Mouse (Mus musculus) liver, postnatal 0 days (tissue): Measurements from ENCODE around the gene Efnb2. TPM values are rescaled to one million over a fixed set of nuclear protein-coding genes. Genes with fewer than 3 reads are reported as not detected.

Experiments used
- ATAC-seq: fragments of 200-750 bp; cut with Nextera tagmentation; 2 replicates; pipeline ENCODE4 v1.8.0; 2017; ENCODE audit warnings: mild to moderate bottlenecking, moderate library complexity
- DNase-seq: peaks from one replicate; pipeline ENCODE4 v3.0.0-alpha.2; 2016
- H3K27ac ChIP-seq: fragments of 300-500 bp; sonication (generic); 2 replicates; pipeline ENCODE4 v1.5.1; 2014; ENCODE audit warnings: antibody characterized with exemption, moderate library complexity, mild to moderate bottlenecking, low read depth
- H3K27me3 ChIP-seq: fragments of 300-500 bp; sonication (generic); 2 replicates; pipeline ENCODE4 v1.6.1; 2014; ENCODE audit warnings: low read length, control low read depth, mixed read lengths; ENCODE audit not compliant: insufficient read depth
- H3K36me3 ChIP-seq: fragments of 300-500 bp; sonication (generic); replicated peaks from 2 replicates; pipeline ENCODE4 v1.6.1; 2014; ENCODE audit warnings: mild to moderate bottlenecking, control low read depth, low read length, moderate library complexity, mixed read lengths; ENCODE audit not compliant: insufficient read depth
- H3K4me1 ChIP-seq: fragments of 300-500 bp; sonication (generic); 2 replicates; pipeline ENCODE4 v1.6.1; 2014; ENCODE audit warnings: antibody characterized with exemption, mild to moderate bottlenecking, control low read depth; ENCODE audit not compliant: insufficient read depth
- H3K4me2 ChIP-seq: fragments of 300-500 bp; sonication (generic); 2 replicates; pipeline ENCODE4 v1.6.1; 2014; ENCODE audit warnings: low read depth, mild to moderate bottlenecking, low read length, moderate library complexity, mixed read lengths
- H3K4me3 ChIP-seq: fragments of 300-500 bp; sonication (generic); 2 replicates; pipeline ENCODE4 v1.5.1; 2014; ENCODE audit warnings: low read depth, low read length
- H3K9ac ChIP-seq: fragments of 300-500 bp; sonication (generic); replicated peaks from 2 replicates; pipeline ENCODE4 v1.6.1; 2014; ENCODE audit warnings: mild to moderate bottlenecking, moderate library complexity
- H3K9me3 ChIP-seq: fragments of 300-500 bp; sonication (generic); 2 replicates; pipeline ENCODE4 v1.6.1; 2016; ENCODE audit warnings: mild to moderate bottlenecking, control low read depth, low read length, mixed read lengths
- CTCF ChIP-seq: sonication (generic); IDR thresholded peaks from 2 replicates; pipeline ENCODE4 v1.5.1; 2016; ENCODE audit warnings: antibody characterized with exemption, low read depth
- EP300 ChIP-seq: IDR thresholded peaks from 2 replicates; pipeline ENCODE4 v1.6.1; 2016; ENCODE audit warnings: antibody characterized with exemption, low read depth, mild to moderate bottlenecking
- WGBS: fragments of 180-500 bp; shearing (Covaris S2); extraction: QIAGEN DNeasy Blood & Tissue Kit; methylation state at CpG from one replicate; pipeline ENCODE4 v1.1.7; 2014; ENCODE audit not compliant: insufficient replicate concordance; 5-methylcytosine and 5-hydroxymethylcytosine counted together
- polyA plus RNA-seq: library from polyadenylated mRNA; unstranded; fragments of >200 nt; fragmentation: Nextera tagmentation; extraction: Ambion mirVana; gene quantifications from 2 replicates; pipeline ENCODE4 v1.2.1, GENCODE M21; 2015

The Efnb2 gene
- polyA plus RNA-seq, 1 experiment from 2014 or later = 1.0 TPM

DNA sequence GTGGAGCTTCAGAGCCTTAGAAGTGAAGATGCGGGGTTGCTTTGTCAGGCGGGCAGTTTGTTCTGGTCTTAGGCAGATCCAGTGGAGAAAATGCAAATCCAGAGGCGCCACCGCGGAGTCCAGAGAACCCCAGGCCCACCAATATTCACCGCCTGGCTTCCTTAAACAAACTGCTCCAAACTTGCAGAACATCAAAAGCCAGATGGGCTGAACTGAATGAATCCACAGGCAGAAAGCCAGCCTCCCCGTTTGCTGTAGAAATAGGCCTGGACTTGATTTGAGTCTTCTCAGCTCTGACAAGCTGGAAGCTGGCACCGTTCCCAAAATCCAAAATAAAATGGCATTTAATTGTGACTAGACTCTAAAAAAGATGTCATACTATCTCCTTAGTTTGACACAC, 11.1 kb downstream of the Efnb2 start:
- Histone ChIP-seq H3K27me3 (no peaks in the 10 kb centered on the region), H3K9me3 (no peaks in the 10 kb centered on the region), H3K4me1 (no peaks in the 10 kb centered on the region), H3K4me3 (no peak overlapping the region), H3K36me3 (no peaks in the 10 kb centered on the region), H3K9ac (no peak overlapping the region), H3K4me2 (no peak overlapping the region), H3K27ac (no peak overlapping the region)
- no peak for DNase-seq
- TF ChIP-seq CTCF (no peak), EP300 (no peak)
- ATAC-seq = no peak
- WGBS = 76% methylated on average over 8 of the region's 8 CpGs

DNA sequence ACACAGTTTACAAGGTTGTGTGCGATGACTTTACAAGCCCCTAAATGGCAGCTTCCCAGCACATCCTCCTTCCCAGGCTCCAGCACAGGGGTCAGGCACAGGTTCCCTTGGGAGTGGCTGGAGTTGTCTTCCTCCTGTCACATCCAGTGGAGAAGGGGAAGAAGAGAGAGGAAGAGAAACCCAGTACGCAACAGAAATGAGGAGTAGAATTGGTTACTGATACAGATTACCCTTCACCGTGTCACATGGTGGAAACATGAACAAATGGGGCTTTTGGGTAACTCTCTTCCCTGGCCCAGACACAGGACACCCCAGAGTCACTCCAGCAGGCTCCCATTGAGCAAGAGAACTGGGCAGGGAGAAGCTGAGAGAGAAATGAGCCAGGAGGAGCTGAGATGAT, 11.5 kb downstream of the Efnb2 start:
- TF ChIP-seq EP300 (no peak), CTCF (no peak)
- Histone ChIP-seq H3K4me3 (no peak overlapping the region), H3K27me3 (no peaks in the 10 kb centered on the region), H3K4me1 (no peaks in the 10 kb centered on the region), H3K9me3 (no peaks in the 10 kb centered on the region), H3K27ac (no peak overlapping the region), H3K4me2 (no peak overlapping the region), H3K36me3 (no peaks in the 10 kb centered on the region), H3K9ac (no peak overlapping the region)
- DNase-seq (no peak), ATAC-seq (no peak)
- WGBS = 75% methylated on average over 3 of the region's 3 CpGs

DNA sequence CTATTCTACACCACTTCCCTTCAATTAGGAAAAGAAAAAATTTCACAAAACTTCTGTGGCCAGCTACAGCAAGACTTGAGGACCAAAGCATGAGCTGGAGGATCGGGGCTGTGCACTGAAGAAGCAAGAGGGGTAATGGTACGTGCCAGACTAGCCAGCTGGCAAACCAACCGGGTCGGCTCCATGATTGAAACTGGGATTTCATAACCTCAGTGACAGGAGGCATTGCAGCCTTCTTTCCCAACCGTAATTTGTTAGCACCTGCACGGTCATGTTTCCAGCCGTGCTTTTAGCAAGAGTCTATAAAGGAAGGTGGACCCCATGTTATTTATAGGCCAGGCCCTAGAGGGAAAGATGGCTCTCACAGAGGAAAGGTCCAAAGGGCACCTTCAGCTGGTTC, 12.4 kb downstream of the Efnb2 start:
- DNase-seq (no peak), ATAC-seq (no peak)
- H3K27me3 ChIP-seq = no peaks in the 10 kb centered on the region
- no peak for TF ChIP-seq EP300
- TF ChIP-seq CTCF = no peak
- H3K4me1 ChIP-seq = no peaks in the 10 kb centered on the region
- no peak overlapping the region for H3K27ac ChIP-seq
- H3K4me3 ChIP-seq = no peak overlapping the region
- H3K36me3 ChIP-seq = no peaks in the 10 kb centered on the region
- 67% methylated on average over 7 of the region's 7 CpGs for WGBS
- H3K9me3 ChIP-seq = no peaks in the 10 kb centered on the region
- H3K4me2 ChIP-seq = no peak overlapping the region
- no peak overlapping the region for H3K9ac ChIP-seq

DNA sequence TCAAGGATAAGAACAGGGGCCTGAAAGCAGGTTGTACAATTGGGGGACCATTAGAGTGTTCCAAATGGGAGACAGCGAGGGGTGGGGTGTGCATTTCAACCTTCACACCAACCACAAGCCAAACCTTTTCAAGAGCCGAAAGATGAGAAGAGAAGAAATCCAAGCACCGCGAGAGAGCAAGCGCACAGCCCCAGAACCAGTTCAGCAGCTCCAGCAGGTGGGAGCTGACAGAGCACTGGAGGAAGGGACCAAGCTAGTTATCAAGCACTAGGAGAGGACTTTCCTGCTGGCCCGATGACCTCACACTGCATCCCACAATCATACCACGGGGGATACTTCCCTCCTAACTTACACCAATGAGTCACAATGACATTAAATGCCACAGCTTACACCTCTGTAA, 13.2 kb downstream of the Efnb2 start:
- ATAC-seq = no peak
- Histone ChIP-seq H3K9ac (no peak overlapping the region), H3K9me3 (no peaks in the 10 kb centered on the region), H3K27me3 (no peaks in the 10 kb centered on the region), H3K4me2 (no peak overlapping the region), H3K4me3 (no peak overlapping the region), H3K36me3 (no peaks in the 10 kb centered on the region), H3K27ac (no peak overlapping the region), H3K4me1 (no peaks in the 10 kb centered on the region)
- WGBS = 72% methylated on average over 7 of the region's 7 CpGs
- TF ChIP-seq EP300 = no peak
- TF ChIP-seq CTCF = no peak
- DNase-seq = no peak

DNA sequence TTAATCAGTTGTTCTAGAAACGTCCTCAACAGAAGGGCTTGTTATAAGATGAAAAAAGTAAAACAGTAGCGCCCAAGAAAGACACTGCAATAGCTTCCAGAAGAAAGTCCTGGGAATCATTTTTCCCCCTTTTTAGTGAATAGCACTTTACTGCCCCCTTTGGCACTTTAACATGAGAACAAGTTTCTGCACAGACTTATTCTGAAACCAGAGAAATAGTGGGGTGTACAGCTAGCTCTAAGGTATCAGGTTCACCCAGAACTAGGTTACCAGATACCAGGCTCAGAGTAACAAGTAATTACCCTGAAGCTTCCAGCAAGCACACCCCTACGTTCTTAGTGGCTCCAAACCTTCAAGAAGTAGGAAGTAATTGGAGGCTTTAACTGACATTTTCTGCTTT, 13.7 kb downstream of the Efnb2 start:
- WGBS = 67% methylated on average over 3 of the region's 3 CpGs
- TF ChIP-seq CTCF = no peak
- no peak for TF ChIP-seq EP300
- ATAC-seq (no peak), DNase-seq (no peak)
- Histone ChIP-seq H3K4me2 (no peak overlapping the region), H3K27me3 (no peaks in the 10 kb centered on the region), H3K9me3 (no peaks in the 10 kb centered on the region), H3K36me3 (no peaks in the 10 kb centered on the region), H3K4me3 (no peak overlapping the region), H3K27ac (no peak overlapping the region), H3K4me1 (no peaks in the 10 kb centered on the region), H3K9ac (no peak overlapping the region)

DNA sequence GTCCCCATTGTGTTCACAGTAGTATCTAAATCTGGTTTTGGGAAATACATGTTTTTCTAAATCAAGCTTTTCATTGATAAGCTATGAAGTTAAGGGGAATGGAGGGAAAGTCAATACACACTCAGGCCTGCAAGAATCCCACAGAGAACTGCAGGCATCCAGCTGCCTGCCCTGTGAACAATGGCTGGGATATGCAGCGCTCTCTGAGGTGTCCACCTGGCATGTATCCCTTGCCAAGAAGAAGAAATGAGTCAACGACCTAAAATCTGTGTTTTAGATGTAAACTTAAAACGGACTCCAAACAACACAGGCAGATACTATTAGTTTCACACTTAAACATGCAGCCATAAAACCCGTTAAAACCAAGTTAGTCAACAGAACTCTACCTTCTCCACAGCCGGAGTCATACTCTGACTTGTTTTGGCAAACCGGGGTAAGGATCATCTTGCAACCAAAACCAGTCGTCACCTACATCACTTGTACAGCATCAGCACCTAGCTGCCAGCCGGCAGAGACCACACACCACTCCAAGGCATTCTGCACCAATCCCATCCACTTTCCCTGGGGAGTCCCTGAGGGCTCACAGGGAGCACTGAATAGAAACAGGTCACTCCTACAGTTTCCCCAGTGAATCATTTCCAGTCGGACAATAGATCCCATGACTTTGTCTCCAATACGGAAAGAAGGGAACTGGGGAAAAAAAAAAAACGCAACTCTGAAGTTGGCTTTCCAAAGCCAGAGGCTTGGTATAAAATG, 16.7 kb downstream of the Efnb2 start:
- no peak overlapping the region for H3K4me2 ChIP-seq
- H3K4me1 ChIP-seq = no peaks in the 10 kb centered on the region
- DNase-seq (no peak), ATAC-seq (no peak)
- H3K9me3 ChIP-seq = no peaks in the 10 kb centered on the region
- H3K36me3 ChIP-seq = no peaks in the 10 kb centered on the region
- no peaks in the 10 kb centered on the region for H3K27me3 ChIP-seq
- H3K27ac ChIP-seq = no peak overlapping the region
- WGBS = 79% methylated on average over 11 of the region's 11 CpGs
- TF ChIP-seq EP300 (no peak), CTCF (no peak)
- H3K4me3 ChIP-seq = no peak overlapping the region
- H3K9ac ChIP-seq = no peak overlapping the region

DNA sequence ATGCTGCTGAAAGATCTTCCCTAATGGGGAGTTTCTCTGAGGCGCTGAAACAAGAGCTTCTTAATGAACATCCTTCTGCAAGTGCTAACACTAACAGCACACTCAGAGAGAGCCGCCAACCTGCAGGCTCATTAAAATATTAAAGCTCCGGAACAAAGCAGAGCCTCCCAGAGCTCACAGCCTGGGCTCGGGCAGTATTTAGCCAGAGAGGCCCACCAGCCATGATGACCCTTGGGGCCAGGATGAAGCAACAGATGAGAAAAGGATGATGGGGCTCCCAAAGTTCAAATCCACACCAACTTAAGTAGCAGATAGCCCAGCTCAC, 20.8 kb downstream of the Efnb2 start:
- Histone ChIP-seq H3K36me3 (no peaks in the 10 kb centered on the region), H3K9me3 (no peaks in the 10 kb centered on the region), H3K27ac (no peak overlapping the region), H3K4me1 (no peaks in the 10 kb centered on the region), H3K9ac (no peak overlapping the region), H3K4me3 (no peak overlapping the region), H3K4me2 (no peak overlapping the region), H3K27me3 (no peaks in the 10 kb centered on the region)
- no peak for TF ChIP-seq EP300
- TF ChIP-seq CTCF = no peak
- 57% methylated on average over 4 of the region's 4 CpGs for WGBS
- no peak for ATAC-seq
- DNase-seq = no peak
